Mouse (Mus musculus) NIH3T3 (cell line): ENCODE results near the gene Gm3435.
"Not testable (repeated sequence)": the region's sequence is repeated elsewhere in the genome, so short reads cannot be mapped to it uniquely, and the experiment has no call there.

ENCODE experiments used
- DNase-seq: peaks from one replicate; pipeline ENCODE4 v3.0.0-alpha.2; 2012; ENCODE audit warnings: low read depth

Gm3435 gene

DNA sequence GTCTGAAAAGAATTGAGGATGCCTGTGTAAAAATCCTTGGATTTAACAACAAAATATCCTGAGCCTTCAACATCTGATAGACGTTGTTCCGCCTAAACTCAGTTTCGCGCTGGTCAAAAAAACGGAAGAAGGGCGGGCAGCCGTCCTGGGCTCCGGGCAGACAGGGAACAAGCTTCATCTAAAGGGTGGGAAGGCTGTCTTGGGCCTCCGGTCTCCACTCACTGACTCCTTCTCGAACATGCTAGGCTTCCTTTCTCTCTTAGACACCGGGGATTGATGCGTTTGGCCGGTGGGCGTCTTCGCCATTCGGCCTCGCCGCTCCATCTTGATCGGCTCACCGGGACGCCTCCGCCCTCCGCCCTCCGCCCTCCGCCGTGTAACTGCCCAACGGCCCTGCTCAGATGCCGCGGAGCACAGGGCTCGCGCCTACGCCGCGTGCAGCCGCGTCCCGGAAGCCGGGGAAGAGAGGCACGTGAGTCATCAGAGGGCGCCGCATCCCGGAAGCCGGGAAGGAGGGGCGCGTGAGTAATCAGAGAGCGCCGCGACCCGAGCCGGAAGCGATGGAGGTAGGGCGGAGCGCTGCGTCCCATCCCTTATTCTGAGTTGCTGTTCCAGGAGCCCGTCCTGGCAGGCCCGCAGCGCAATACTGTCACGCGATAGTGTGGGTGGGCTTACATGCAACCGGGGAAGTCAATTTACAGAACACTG, at the start of gene Gm3435:
Gene Gm3435, plus strand, starts transcription at position 471 of the 708 bp plus-strand sequence.
- DNase-seq = not testable (repeated sequence)

DNA sequence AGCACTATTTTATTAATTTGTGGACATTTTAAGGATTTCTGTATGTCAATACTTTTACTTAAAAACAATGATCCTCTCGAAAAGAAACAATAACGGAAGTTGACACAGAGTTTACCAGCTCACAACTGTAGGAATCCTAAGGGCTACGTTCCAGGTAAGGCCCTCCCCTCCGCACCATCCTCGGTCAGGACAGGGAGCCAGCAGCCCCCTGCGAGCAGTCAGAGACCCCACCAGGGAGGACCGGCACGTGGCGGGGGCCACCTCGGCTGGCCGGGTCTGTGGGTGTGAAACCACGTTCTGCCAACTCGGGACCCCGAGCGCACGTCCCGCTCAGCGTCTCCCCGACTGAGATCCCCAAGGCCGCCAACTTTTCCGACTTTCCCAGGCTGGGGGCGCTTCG, 49.5 kb upstream of the Gm3435 start:
- DNase-seq = peak; percentile 29

DNA sequence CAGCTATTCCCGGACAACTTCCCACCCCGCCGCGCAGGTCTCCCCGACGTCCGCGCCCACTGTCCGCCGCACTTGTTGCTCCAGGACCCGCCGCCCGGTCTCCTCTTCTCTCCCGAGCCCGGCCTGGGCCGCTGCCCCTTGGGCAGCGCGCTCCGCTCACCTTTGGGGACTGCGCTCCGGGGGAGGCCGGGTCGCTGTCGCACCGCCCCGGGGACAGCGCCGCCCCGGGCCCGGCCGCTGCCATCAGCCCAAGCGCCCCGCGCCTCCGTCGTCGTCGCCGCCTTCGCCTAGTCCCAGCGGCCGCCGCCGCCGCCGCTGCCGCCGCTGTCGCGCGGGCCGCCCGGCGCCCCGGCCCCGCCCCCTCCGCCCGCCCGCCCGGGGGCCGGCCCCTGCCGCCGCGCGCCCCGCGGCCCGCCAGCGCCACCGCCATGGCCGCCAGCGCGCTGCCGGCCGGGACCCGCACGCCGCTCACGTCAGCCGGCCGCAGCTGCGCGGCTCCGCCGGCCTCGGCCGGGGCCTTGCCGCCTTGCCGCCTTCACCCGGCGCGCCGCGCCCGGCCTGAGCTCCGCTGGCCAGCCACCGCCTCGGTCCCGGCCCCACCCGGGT, 48.9 kb upstream of the Gm3435 start, which contains the start of gene Phf10:
Gene Phf10, minus strand, starts transcription at position 323 of the 606 bp plus-strand sequence.
- peak; percentile 51 for DNase-seq

DNA sequence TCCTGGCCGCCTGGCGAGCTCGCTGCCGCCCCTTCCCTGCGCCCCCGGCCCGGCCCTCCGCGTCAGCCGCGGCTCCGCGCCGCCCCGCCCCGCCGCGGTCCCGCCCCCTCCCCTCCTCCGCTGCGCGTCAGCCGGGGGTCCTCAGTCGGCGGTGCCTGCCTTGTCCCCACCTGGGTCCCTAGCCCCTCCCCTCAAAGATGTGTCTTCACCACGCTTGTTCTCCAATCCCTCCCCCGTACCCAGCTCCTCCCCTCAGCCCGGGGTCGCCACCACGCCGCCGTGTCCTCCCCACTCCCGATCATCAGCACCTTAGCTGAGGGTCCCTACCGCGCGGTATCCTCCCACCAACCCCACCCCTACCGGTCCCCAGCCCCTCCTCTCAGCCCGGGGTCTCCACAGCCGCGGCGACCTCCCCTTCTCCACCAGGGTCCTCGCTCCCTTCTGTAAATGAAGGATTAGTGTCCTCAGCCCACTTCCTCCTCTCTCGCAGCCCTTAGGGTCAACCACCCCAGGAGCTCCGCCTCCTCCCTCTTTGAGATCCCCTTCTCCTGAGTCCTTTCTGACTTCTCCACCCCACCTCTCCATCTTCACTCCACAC, 48.3 kb upstream of the Gm3435 start:
- DNase-seq = not testable (repeated sequence)

DNA sequence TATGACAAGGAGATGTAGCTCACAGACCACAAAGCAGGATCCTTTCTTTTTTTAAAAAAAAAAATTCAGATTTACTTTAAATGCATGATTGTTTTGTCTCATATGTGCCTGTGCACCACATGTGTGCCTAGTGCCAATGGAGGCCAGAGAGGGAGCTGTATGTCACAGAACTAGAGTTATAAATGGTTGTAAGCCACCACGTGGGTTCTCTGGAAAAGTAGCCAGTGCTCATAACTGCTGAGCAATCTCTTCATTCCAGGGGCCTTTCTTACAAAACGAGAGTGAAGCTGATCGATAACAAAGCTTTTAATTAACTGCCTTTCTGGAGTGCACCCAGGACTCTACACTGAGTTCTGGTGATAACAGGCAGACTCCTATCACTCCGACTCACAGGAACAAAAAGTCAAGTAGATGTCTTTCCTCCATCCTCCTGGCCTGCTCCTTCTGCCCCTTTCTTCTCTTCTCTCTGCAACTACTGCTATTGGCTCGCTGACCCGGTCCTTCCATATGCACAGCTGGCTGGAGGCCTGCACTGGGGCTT, 41.5 kb upstream of the Gm3435 start:
- DNase-seq = not testable (repeated sequence)

DNA sequence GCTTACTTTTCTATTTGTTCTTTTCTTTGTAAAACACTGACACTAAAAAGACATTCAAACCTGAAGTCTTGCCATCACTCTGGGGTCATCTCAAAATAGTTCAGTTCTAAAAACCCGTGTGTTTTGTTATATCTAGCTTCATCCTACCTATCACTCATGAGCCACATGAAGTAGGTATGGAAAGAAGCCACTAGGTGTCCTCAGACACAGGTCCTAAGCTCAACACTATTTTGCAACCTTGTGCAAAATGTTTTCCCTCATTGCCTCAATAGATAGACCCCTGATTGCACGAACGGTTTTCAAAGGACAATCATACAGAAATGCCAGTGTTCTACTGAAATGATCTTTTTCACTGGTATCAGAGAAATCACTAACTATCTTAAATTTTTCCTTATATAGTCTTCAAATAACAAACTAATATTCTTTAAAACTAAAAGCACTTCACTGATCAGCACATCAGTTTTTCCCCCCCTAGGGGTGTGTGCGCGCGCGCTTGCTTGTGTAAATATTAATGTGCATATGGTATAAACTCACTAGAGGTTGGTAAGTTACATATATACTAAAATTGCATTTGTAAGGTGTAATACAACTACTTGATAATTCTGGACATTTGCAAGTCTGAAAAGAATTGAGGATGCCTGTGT, 32.1 kb upstream of the Gm3435 start:
- not testable (repeated sequence) for DNase-seq

DNA sequence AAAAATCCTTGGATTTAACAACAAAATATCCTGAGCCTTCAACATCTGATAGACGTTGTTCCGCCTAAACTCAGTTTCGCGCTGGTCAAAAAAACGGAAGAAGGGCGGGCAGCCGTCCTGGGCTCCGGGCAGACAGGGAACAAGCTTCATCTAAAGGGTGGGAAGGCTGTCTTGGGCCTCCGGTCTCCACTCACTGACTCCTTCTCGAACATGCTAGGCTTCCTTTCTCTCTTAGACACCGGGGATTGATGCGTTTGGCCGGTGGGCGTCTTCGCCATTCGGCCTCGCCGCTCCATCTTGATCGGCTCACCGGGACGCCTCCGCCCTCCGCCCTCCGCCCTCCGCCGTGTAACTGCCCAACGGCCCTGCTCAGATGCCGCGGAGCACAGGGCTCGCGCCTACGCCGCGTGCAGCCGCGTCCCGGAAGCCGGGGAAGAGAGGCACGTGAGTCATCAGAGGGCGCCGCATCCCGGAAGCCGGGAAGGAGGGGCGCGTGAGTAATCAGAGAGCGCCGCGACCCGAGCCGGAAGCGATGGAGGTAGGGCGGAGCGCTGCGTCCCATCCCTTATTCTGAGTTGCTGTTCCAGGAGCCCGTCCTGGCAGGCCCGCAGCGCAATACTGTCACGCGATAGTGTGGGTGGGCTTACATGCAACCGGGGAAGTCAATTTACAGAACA, 31.5 kb upstream of the Gm3435 start, which contains the start of the genes 9030025P20Rik and Gm3417:
Gene 9030025P20Rik, plus strand, starts transcription at position 107 of the 677 bp plus-strand sequence.
Gene Gm3417, minus strand, starts transcription at position 429 of the 677 bp plus-strand sequence.
- not testable (repeated sequence) for DNase-seq

DNA sequence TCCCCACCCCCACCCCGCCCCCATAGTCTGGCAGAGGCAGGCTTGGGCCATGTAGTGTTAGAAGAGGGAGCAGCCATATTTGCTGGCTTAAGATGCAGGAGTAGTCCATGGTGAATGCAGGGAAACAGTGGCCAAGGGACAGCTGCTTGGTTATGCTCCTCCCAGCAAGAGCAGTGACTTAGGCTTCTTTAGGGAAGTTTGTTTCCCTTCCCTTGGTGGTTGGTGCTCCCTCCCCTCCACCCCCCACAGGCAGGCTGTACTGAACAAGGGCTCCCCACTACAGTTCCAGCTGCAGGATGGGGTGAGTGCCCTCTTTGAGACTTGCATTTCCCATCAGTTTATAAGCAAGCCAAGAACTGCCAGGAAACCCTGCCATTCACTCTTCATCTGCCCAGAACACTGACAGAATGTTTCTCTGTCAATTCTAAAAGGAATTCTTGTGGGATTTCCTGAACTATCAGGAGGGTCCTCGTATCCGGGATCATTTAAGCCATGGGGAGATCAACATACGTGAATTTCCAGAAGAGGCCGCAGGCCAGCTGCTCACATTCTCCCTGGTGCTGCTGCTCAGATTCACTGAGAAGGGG, 19.8 kb upstream of the Gm3435 start:
- not testable (repeated sequence) for DNase-seq

DNA sequence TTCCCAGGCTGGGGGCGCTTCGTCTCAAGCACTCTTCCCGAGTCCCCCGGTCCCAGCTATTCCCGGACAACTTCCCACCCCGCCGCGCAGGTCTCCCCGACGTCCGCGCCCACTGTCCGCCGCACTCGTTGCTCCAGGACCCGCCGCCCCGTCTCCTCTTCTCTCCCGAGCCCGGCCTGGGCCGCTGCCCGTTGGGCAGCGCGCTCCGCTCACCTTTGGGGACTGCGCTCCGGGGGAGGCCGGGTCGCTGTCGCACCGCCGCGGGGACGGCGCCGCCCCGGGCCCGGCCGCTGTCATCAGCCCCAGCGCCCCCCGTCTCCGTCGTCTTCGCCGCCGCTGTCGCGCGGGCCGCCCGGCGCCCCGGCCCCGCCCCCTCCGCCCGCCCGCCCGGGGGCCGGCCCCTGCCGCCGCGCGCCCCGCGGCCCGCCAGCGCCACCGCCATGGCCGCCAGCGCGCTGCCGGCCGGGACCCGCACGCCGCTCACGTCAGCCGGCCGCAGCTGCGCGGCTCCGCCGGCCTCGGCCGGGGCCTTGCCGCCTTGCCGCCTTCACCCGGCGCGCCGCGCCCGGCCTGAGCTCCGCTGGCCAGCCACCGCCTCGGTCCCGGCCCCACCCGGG, 17.3 kb upstream of the Gm3435 start:
- DNase-seq = not testable (repeated sequence)

DNA sequence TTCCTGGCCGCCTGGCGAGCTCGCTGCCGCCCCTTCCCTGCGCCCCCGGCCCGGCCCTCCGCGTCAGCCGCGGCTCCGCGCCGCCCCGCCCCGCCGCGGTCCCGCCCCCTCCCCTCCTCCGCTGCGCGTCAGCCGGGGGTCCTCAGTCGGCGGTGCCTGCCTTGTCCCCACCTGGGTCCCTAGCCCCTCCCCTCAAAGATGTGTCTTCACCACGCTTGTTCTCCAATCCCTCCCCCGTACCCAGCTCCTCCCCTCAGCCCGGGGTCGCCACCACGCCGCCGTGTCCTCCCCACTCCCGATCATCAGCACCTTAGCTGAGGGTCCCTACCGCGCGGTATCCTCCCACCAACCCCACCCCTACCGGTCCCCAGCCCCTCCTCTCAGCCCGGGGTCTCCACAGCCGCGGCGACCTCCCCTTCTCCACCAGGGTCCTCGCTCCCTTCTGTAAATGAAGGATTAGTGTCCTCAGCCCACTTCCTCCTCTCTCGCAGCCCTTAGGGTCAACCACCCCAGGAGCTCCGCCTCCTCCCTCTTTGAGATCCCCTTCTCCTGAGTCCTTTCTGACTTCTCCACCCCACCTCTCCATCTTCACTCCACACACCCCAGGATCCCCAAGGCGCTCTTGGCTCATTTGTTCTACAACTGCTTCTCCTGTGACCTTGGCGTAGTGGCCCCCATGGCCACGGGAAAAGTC, 16.7 kb upstream of the Gm3435 start:
- not testable (repeated sequence) for DNase-seq

DNA sequence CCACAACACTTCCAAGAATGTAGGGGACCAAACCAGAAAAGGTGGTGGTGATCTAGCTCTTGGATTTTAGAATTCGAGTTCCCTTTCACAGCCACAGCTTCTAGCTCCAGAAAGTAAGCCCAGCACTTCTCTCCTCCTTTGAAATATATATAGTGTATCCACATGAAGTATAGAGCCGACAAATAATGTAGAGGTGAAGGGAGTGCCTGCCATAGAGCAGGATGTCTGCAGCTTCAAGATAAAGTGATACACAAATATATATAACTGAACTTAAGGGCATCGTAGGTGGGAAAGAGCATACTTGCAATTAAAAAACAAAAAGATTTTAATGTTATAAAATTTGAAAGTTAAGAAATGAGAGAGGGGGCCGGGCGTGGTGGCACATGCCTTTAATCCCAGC, 15.8 kb upstream of the Gm3435 start:
- DNase-seq = not testable (repeated sequence)

DNA sequence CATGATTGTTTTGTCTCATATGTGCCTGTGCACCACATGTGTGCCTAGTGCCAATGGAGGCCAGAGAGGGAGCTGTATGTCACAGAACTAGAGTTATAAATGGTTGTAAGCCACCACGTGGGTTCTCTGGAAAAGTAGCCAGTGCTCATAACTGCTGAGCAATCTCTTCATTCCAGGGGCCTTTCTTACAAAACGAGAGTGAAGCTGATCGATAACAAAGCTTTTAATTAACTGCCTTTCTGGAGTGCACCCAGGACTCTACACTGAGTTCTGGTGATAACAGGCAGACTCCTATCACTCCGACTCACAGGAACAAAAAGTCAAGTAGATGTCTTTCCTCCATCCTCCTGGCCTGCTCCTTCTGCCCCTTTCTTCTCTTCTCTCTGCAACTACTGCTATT, 9.9 kb upstream of the Gm3435 start:
- not testable (repeated sequence) for DNase-seq

DNA sequence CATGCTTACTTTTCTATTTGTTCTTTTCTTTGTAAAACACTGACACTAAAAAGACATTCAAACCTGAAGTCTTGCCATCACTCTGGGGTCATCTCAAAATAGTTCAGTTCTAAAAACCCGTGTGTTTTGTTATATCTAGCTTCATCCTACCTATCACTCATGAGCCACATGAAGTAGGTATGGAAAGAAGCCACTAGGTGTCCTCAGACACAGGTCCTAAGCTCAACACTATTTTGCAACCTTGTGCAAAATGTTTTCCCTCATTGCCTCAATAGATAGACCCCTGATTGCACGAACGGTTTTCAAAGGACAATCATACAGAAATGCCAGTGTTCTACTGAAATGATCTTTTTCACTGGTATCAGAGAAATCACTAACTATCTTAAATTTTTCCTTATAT, 888 bp upstream of the Gm3435 start:
- not testable (repeated sequence) for DNase-seq

DNA sequence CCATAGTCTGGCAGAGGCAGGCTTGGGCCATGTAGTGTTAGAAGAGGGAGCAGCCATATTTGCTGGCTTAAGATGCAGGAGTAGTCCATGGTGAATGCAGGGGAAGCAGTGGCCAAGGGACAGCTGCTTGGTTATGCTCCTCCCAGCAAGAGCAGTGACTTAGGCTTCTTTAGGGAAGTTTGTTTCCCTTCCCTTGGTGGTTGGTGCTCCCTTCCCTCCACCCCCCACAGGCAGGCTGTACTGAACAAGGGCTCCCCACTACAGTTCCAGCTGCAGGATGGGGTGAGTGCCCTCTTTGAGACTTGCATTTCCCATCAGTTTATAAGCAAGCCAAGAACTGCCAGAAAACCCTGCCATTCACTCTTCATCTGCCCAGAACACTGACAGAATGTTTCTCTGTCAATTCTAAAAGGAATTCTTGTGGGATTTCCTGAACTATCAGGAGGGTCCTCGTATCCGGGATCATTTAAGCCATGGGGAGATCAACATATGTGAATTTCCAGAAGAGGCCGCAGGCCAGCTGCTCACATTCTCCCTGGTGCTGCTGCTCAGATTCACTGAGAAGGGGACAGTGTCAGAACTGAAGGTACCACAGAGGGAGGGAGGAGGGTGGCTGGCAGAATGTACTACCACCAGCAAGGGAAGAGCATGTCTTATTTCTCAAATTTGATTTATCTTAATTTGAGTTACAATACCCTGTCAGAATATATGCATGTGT, 11.7 kb downstream of the Gm3435 start:
- DNase-seq = not testable (repeated sequence)

DNA sequence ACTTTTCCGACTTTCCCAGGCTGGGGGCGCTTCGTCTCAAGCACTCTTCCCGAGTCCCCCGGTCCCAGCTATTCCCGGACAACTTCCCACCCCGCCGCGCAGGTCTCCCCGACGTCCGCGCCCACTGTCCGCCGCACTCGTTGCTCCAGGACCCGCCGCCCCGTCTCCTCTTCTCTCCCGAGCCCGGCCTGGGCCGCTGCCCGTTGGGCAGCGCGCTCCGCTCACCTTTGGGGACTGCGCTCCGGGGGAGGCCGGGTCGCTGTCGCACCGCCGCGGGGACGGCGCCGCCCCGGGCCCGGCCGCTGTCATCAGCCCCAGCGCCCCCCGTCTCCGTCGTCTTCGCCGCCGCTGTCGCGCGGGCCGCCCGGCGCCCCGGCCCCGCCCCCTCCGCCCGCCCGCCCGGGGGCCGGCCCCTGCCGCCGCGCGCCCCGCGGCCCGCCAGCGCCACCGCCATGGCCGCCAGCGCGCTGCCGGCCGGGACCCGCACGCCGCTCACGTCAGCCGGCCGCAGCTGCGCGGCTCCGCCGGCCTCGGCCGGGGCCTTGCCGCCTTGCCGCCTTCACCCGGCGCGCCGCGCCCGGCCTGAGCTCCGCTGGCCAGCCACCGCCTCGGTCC, 14.0 kb downstream of the Gm3435 start:
- DNase-seq = not testable (repeated sequence)

DNA sequence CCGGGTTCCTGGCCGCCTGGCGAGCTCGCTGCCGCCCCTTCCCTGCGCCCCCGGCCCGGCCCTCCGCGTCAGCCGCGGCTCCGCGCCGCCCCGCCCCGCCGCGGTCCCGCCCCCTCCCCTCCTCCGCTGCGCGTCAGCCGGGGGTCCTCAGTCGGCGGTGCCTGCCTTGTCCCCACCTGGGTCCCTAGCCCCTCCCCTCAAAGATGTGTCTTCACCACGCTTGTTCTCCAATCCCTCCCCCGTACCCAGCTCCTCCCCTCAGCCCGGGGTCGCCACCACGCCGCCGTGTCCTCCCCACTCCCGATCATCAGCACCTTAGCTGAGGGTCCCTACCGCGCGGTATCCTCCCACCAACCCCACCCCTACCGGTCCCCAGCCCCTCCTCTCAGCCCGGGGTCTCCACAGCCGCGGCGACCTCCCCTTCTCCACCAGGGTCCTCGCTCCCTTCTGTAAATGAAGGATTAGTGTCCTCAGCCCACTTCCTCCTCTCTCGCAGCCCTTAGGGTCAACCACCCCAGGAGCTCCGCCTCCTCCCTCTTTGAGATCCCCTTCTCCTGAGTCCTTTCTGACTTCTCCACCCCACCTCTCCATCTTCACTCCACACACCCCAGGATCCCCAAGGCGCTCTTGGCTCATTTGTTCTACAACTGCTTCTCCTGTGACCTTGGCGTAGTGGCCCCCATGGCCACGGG, 14.7 kb downstream of the Gm3435 start:
- not testable (repeated sequence) for DNase-seq

DNA sequence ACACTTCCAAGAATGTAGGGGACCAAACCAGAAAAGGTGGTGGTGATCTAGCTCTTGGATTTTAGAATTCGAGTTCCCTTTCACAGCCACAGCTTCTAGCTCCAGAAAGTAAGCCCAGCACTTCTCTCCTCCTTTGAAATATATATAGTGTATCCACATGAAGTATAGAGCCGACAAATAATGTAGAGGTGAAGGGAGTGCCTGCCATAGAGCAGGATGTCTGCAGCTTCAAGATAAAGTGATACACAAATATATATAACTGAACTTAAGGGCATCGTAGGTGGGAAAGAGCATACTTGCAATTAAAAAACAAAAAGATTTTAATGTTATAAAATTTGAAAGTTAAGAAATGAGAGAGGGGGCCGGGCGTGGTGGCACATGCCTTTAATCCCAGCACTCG, 15.5 kb downstream of the Gm3435 start:
- not testable (repeated sequence) for DNase-seq

DNA sequence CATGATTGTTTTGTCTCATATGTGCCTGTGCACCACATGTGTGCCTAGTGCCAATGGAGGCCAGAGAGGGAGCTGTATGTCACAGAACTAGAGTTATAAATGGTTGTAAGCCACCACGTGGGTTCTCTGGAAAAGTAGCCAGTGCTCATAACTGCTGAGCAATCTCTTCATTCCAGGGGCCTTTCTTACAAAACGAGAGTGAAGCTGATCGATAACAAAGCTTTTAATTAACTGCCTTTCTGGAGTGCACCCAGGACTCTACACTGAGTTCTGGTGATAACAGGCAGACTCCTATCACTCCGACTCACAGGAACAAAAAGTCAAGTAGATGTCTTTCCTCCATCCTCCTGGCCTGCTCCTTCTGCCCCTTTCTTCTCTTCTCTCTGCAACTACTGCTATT, 21.4 kb downstream of the Gm3435 start:
- not testable (repeated sequence) for DNase-seq
